Comparison of ENCODE assay signal across 13 mouse cellular contexts in genomic region chr6:41262796-41263195, GRCm38 (mm10). TPM values are rescaled to one million over a fixed set of nuclear protein-coding genes. Genes with fewer than 3 reads are reported as not detected.
DNase-seq lines count a peak whose midpoint lies in the region; ATAC-seq and TF ChIP-seq lines count a peak whose summit lies in the region.
"Had no signal": no experiment of that assay in that cellular context is flagged by ENCODE, and none has a peak within 500 bp of the region (broad histone marks: within the 10 kb centered on the region; RNA-seq: fewer than 3 reads in every experiment).

No protein-coding gene starts in this region.

- H3K4me3 ChIP-seq in left cerebral cortex, adult 2 months = no peak overlapping the region
- H3K4me3 ChIP-seq: forebrain, embryonic 12.5 days; intestine, embryonic 15.5 days had no signal

- peak; percentile 68 for ATAC-seq in megakaryocyte-erythroid progenitor cell, adult 5-6 weeks (replicated peaks; ENCODE audit: low FRiP score, low TSS enrichment, poor library complexity, severe bottlenecking)
- ATAC-seq: intestine, embryonic 15.5 days had no signal

- peak; percentile 5 for DNase-seq in embryo, embryonic 10 days (ENCODE audit: low spot score)
- DNase-seq in embryo, embryonic 9.5 days (ENCODE audit: extremely low spot score) = no peak
- no peak for DNase-seq in left cerebral cortex, adult 2 months (ENCODE audit: extremely low spot score in 1 of 2, low spot score in 2 of 2)
- no peak for DNase-seq in left cerebral cortex, postnatal 36 days (ENCODE audit: low spot score in 2 of 2)
- DNase-seq in MEL-GATA-1-ER (ENCODE audit: extremely low read depth, low read depth) = peak; percentile 7
- no peak for DNase-seq in frontal cortex, postnatal 14 days (ENCODE audit: low spot score in 2 of 2)
- DNase-seq in urinary bladder, postnatal 14 days (ENCODE audit: low spot score) = no peak
- DNase-seq: layer of hippocampus, adult 9-11 months; lung, postnatal 36 days; right cerebral cortex, postnatal 14 days had no signal

- TF ChIP-seq CTCF in left cerebral cortex, adult 2 months (IDR thresholded peaks at IDR 0.05) = peak; percentile 71

- intact Hi-C loops in left cerebral cortex, adult 2 months (cut with DNase I) = loop anchor here (2.0 kb wide), 1 partner anchor 268 kb away; no protein-coding TSS in a partner anchor
- intact Hi-C loops in left cerebral cortex, postnatal 36 days (cut with DNase I) = loop anchor here (5.0 kb wide), 2 partner anchors 265 to 295 kb away; no protein-coding TSS in a partner anchor

- no peak overlapping the region for H3K27ac ChIP-seq in left cerebral cortex, adult 2 months
- H3K27ac ChIP-seq: forebrain, embryonic 12.5 days; intestine, embryonic 15.5 days had no signal

RNA-seq across cellular contexts. Expression of gene Try4, which starts 39.3 kb away (rescaled TPM):
- total RNA-seq in left cerebral cortex, adult 2 months (2021) = not detected
- total RNA-seq in left cerebral cortex, postnatal 36 days (2021) = not detected
- not detected in 2 replicates for total RNA-seq in megakaryocyte-erythroid progenitor cell, adult 5-6 weeks (2014; fragmentation: Nextera tagmentation)
- total RNA-seq in megakaryocyte-erythroid progenitor cell, adult 5-6 weeks (2017) = not detected in 2 replicates

RNA-seq across cellular contexts. Expression of gene Try5, which starts 53.8 kb away (rescaled TPM):
- total RNA-seq in left cerebral cortex, adult 2 months (2021) = not detected
- not detected for total RNA-seq in left cerebral cortex, postnatal 36 days (2021)
- not detected in 2 replicates for total RNA-seq in megakaryocyte-erythroid progenitor cell, adult 5-6 weeks (2014; fragmentation: Nextera tagmentation)
- total RNA-seq in megakaryocyte-erythroid progenitor cell, adult 5-6 weeks (2017) = not detected in 2 replicates

Comparison
In these comparisons a context has a peak if more than half of its experiments do, and no peak if none do; other contexts are left out.
1. DNase-seq: peak in embryo, embryonic 10 days (single experiment) and MEL-GATA-1-ER (single experiment); none in embryo, embryonic 9.5 days (single experiment), left cerebral cortex, adult 2 months (0 of 2), left cerebral cortex, postnatal 36 days (0 of 2), frontal cortex, postnatal 14 days (0 of 2) and urinary bladder, postnatal 14 days (single experiment).